Mouse (Mus musculus) natural killer cell, adult 2 months (primary cell): ENCODE measurements around the gene Prpf39.

Experiments used
- DNase-seq, 2 experiments: peaks; one replicate each; pipeline ENCODE4 v3.0.0; 2022; ENCODE audit warnings: low spot score in 2 of 2

The Prpf39 gene

DNA sequence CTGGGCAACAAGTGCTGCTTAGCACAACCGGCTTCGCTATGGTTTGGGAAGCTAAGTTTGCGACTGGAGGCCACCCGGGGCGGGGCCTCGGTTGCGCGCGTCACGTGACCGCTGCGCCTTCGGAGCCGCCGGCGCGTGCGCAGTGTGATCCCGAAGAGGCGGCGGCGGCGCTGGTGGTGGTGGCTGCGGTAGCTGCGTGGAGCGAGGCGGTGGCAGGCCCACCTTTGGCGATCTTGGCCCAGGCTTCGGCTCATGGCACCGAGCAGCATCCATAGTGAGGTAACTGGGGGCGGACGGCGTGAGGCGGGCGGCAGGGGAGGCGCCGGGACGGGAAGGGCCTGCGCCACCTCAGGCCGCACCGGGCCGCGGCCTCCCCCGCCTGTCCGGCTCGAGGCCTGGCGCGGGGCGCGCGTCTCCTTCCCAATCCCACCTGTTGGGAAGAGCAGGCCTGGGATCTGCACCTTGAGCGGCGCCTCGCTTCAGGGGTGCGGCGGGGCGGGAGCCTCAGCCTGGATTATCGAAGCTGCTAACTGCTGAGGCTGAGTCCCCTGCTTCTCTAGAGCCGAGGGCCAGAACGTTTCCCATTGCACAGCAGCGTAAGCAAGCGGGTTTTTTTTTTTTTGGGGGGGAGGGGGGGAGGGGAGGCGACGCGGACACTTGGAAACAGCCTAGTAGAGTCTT, at the start of gene Prpf39:
Gene Prpf39, plus strand, starts transcription at position 144 of the 681 bp plus-strand sequence.
- DNase-seq, result peak; percentile 80 to 86

DNA sequence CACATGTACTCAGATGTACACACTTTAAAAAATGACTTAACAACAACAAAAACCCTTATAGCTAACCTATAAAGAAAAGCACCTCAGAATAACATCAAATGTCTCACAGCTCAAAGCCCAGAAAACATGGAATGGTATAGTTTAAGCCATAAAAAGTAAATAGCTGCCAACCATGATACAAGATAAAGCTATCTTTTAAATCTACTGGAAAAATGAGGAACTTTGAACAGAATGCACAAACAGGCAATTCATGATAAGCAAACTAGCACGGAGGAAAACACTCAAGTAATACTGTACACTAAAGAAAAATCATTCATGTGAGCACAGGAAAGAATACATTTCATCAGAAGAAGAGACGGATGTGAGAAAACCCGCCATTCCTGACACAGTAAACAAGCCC, 28.4 kb upstream of the Prpf39 start:
- DNase-seq, result no peak

DNA sequence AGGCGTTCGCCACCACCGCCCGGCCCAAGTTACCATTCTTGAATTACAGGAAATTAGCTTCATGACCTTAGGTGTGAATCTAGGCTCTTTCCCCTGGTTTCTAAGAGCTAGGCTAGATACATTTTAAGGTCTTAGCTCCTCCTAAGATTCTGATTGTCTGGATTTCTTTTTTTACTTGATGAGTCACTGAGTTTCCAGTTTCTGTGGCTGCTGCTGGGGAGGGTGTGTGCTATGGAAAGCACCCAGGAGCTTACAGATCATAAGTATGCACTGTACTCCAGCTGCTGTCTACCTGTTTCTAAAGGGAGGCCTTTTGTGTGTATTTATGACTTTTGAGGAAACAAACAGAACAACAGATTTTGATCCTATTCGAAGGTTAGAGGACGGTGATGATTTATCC, 13.3 kb upstream of the Prpf39 start:
- DNase-seq, result no peak

- DNase-seq, result no peak
These were observed 319 bp upstream of the Prpf39 start for GRCm38 (mm10) chr12:65035839-65036189.

DNA sequence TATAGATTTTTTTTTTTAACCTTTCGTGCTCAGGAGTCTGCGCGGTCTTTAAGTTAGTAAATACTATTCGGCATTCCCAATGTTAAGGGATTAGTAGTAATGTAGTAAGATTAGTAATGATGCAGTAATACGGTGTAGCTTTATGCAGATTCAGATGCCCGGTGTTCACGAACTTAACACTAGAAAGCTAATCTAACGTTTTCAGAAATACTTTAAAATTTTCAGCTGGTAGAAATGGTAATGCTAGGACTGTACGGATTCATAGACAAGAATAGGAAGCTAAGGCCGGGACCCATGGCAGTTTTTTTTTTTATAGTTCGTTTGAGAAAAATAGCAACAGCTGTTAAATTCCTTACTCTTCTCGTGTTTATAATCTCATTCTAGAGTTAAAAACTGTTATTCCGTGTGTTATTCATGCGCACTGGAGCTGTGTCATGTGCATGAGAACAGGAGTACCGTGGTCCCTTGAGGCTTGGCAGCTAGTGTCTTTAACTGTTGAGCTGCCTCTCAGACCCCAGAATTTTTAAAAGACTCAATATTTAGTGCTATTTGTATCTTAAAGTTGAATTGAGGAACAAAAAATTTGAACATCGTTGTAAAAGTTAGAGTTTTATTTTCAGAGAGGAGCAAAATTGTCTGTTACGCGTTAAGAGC, 886 bp downstream of the Prpf39 start:
- DNase-seq, result peak in 1 of 2 experiments; percentile 1

GRCm38 (mm10) chr12:65037546-65037937, 1.4 kb downstream of the Prpf39 start:
- peak in 1 of 2 experiments; percentile 16 for DNase-seq

GRCm38 (mm10) chr12:65048799-65049198, 12.7 kb downstream of the Prpf39 start:
- no peak for DNase-seq

- no peak for DNase-seq
These were observed 22.1 kb downstream of the Prpf39 start for GRCm38 (mm10) chr12:65058203-65058602.

DNA sequence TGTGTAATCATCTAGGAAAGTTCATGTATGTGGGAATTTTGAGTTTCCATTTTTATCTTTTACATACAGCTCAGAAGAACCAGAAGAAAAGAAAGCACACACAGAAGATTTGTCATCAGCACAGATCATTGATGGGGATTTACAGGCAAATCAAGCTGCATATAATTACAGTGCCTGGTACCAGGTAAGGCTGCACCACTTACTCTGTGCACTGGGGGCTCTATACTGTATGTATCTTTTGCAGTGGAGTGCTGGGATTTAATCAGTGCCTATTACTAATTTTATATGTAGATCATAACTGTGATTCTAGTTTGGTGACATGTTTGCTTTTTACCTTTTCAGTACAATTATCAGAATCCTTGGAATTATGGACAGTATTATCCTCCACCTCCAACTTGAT, 24.9 kb downstream of the Prpf39 start:
- DNase-seq, result no peak

- DNase-seq, result peak; percentile 51 to 62
These were observed 29.1 kb downstream of the Prpf39 start for GRCm38 (mm10) chr12:65065241-65065640.

DNA sequence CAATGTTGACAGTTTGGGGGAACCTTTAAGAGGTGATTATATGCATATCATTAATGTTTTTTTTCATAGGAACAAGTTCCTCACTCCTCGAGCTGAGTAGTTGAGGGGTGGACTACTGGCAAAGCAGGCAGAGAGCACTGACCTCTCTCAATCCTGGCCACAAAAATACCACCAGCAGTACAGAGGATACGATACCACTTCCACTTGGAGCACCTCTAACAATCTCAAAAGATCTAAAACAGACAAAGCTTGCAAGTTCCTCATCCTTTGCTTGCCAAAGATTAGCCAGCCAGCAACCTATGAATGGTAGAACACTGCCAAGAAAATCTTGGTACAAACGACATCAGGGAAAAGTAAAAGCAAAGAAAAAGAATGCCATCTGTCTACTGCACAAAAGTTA, 30.1 kb downstream of the Prpf39 start:
- no peak for DNase-seq

- no peak for DNase-seq
These were observed 32.3 kb downstream of the Prpf39 start for GRCm38 (mm10) chr12:65068409-65068808.

DNA sequence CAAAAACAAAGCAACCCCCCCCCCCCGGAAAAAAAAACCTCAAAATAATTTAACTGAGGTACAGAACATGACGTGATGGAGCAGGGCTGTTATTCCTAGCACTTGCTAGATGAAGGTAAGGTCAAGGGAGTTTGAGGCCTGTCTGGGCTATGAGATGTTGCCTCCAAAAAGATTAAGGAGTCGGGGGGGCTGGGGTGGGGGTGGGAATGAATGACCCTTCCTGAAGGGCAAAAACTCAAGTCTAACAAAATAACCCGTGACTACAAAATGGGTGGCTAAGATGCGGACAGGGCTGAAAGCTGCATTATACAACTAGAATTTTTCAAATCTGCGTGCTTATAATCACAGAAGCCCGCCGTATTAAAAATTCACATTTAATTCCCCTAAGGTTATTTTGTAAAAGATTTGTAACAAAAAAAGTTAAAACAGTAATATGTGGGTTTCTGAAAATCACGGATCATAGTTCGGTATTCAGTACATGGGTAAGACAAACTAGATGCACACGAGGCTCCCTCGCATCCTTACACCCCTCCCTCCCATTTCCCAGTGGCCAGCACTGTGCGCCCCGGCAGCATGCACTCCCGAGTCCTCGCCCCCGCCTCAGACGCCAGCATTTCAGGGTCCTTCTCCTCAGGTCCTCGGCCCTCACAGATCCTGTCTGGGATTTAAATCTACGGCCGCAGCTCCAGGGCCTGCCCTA, 36.9 kb downstream of the Prpf39 start:
- DNase-seq, result no peak

GRCm38 (mm10) chr12:65073611-65074178, 37.6 kb downstream of the Prpf39 start, which contains the start of gene Fkbp3:
Fkbp3 (minus strand) TSS chr12:65074007.
- peak; percentile 97 for DNase-seq

- no peak for DNase-seq
These were observed 38.5 kb downstream of the Prpf39 start for GRCm38 (mm10) chr12:65074651-65075050.

- peak; percentile 90 to 91 for DNase-seq
These were observed 39.1 kb downstream of the Prpf39 start, which contains the start of gene Fancm for GRCm38 (mm10) chr12:65075085-65075732. Fancm (plus strand) TSS chr12:65075603.

GRCm38 (mm10) chr12:65075733-65076310, 39.7 kb downstream of the Prpf39 start:
- DNase-seq, result no peak

- DNase-seq, result no peak
These were observed 40.8 kb downstream of the Prpf39 start for GRCm38 (mm10) chr12:65076906-65077305.

- DNase-seq, result no peak
These were observed 72.6 kb downstream of the Prpf39 start for GRCm38 (mm10) chr12:65108746-65109145.

DNA sequence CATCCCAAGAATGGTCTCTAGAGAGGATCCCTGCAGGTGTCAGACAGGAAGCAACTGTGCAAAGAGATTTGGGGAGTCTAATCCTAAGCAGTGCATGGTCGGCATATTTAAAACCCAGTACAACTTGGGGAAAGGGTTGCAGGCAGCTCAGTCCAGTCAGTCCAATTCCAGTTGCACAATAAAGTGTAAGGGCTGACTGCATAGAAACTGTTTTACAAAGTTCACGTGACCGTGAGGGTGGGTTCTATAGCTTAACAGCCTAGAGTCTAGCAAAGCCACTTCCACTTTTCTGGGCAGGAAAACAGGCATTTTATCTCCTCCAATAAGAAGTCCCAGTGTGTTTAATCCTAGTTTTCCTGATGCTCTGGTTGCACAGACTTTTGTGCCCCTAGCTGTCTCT, 75.4 kb downstream of the Prpf39 start:
- DNase-seq, result no peak

DNA sequence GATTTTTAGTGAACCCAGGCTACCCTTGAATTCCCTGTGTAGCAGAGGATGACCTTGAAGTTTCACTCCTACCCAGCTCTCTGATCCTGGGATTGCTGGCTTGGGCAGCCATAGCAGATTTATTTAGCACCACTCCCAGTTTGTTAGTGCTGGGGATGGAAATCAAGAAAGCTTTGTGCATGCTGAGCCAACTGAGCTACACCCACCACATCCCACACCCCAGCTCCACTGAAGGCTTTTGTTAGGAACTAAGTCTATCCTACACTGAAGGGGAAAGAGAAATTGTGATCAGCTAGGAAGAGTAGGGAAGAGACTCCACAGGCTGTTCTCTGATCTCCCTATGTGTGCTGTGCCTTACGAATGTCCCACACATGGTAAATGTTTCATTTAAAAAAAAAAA, 76.7 kb downstream of the Prpf39 start:
- DNase-seq, result no peak
